Mouse (Mus musculus): ENCODE results near the gene Ppp1r1a. TPM values are rescaled to one million over a fixed set of nuclear protein-coding genes. Genes with fewer than 3 reads are reported as not detected.

The Ppp1r1a gene
- total RNA-seq (2022): 100 to 1,000 TPM in 2 of 4 experiments, 10 to 100 TPM in 2; 77.3 to 125 (median 101) TPM

DNA sequence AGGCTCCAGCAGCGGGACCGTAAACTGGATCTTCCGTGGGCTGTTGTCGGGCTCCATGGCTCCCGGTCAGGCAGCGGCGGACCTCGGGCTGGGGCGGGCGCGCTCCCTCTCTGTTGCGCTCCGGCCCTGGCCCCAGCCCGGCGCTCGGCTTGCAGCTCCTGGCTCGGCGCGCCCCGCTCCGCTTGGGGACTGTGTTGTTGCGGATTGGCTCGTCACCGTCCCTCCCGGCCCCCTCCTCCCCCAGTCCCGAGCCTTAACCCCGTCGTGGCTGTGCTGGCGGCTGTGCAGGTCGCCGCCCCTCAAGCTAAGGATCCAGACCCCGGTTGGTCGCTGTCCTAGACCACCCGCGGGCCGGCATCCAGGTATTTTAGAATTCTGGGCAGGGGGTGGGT lies at the start of gene Ppp1r1a:
Gene Ppp1r1a, minus strand, starts transcription at position 182 of the 392 bp plus-strand sequence.
- peak; percentile 25 to 54 for DNase-seq (ENCODE audit: low spot score in 2 of 2)

DNA sequence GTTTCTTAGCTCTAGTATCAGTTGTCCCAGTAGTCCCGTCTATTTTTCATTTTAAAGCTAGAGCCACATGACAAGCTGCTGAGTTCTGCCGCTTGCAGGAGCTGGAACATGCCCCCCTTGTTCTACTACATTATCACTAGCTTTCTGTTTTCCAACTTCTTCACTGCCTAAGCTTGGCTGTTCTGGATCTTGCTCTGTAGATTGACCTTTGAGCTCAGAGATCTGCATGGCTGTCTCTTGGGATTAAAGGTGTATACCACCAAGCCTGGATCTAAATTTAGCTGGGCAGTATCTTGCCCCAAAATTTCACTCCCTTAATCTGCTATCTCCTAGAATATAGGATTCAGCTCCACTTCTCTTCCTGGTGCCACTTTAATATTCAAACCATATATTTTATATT lies 48.1 kb upstream of the Ppp1r1a start:
- no peak for DNase-seq (ENCODE audit: low spot score in 2 of 2)

DNA sequence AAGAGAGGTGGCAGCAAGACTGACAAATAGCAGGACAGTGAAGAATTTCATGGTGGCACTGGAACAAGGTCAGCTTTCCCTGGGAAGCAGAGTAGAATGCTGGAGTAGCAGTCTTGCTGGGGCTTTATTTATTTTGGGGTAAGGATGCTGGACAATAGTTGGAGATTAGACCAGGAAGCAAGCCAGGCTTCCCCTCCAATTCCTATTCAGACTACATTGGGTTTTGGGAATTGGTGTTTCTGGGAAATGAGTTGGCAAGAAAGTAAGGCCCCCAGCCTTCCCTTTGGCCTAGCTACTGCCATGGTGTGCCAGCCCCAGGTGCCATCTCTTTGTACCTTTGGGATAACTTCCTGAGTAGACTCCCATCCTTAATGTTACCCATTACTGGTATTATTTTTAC lies 27.2 kb upstream of the Ppp1r1a start, which contains the start of gene Glycam1:
Gene Glycam1, minus strand, starts transcription at position 101 of the 400 bp plus-strand sequence.
- DNase-seq (ENCODE audit: low spot score in 2 of 2): no peak

DNA sequence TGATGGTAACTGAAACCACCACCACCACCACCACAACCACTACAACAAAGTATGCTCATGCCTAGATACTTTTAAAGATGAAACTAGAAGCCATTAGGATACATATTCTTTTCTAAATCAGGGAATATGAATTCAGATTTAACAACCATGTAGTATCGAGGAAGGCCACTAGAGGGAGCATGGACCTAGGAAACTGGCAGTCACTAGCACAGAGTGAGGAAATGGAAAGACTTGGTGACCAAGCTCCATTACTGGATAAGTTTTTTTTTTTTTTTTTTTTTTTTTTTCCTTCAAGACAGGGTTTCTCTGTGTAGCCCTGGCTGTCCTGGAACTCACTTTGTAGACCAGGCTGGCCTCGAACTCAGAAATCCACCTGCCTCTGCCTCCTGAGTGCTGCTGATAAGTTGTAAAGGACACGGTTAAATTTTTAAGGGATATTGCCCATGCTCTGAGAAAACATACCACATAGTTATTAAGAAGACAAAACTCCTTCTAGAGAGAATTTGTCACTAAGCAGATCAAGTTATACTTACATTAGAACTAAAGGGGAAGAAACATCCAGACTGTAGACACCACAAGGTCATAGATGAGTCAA lies 14.4 kb upstream of the Ppp1r1a start:
- DNase-seq (ENCODE audit: low spot score in 2 of 2): no peak

DNA sequence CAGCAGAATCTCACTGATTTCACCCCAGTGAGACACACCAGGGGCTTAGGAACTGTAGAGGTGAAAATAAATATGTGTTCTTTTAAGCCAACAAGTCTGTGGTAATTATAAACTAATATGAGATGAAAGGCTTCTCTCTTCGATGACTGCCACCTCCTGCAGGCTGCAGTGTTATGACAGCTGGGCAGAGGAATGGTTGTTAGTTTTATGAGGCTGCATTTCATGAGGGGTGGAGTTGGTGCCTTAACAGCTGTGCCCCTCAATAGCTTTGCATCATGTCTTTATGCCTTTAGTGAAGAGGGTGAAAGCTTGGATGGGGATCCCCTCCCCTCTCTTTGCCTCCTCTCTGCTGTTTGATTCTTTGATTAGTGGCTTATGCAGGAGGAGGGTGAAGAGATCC lies 13.2 kb upstream of the Ppp1r1a start:
- no peak for DNase-seq (ENCODE audit: low spot score in 2 of 2)

DNA sequence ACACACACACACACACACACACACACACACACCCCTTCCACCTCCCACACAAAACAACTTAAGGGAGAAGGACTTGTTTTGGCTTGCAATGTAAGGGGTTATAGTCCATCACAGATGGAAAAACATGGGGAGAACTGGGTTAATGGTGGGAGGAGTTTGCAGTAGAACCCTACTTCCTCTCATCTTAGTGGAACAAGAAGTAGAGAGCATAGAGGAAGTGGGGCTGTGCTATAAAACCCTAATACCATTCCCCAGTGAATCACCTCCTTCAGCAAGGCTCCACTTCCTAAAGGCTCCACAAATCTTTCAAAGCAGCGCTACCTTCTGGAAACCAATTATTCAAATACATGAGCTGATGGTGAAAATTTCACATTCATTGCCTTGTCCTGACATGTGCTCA lies 11.7 kb upstream of the Ppp1r1a start:
- no peak for DNase-seq (ENCODE audit: low spot score in 2 of 2)

DNA sequence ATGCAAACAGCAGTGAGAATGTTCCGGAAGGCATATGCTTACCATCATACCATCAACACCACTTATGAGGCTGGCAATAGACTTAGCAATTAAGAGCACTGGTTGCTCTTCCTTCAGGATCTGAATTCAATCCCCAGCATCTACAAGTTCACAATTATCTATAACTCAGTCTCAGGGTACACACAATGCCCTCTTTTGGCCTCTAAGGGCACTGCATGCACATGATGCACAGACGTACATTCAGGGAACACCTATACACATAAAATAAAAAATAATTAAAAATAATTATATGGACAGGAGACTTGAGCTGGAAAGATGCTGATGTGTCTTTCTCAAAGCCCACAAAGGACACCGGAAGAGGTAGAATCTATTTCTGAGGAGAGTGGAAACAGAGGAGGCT lies 10.2 kb upstream of the Ppp1r1a start:
- DNase-seq (ENCODE audit: low spot score in 2 of 2): no peak

DNA sequence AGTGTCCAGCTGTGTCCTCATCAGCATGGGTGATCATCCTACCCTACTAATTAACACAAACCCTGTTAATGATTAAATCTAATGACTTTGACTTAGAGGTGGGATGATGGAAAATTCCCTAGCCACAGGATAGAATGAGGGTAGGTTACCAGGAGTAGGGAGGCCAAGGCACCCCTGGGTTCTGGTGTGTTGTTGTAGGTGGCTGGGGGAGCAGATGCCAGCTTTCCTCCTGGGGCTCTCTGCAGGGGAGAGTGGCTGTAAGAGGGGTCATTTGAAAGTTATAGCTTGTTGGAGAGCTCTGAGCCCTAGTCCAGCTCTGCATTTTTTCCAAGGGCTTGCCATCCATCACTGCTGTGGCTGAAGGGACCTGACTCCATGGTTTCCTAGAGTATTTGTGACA lies 4.7 kb upstream of the Ppp1r1a start:
- no peak for DNase-seq (ENCODE audit: low spot score in 2 of 2)

DNA sequence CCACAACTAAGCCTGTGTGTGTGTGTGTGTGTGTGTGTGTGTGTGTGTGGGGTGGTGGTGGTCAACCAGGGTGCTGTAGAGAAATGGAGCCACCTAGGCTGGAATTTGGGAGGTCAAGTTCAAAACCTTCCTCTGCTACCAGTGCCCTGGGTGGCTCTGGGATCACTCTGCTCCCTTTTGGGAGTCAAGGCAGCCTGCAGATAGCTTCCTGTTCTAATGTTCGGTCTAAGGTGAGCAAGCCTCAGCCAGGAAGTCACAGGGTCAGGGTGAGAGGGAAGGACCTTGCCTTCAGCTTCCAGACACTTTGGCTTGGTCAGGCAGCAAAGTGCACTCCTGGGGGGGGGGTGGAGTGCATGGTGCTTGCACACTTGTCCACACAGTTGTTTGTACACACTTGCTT lies 2.8 kb upstream of the Ppp1r1a start:
- no peak for DNase-seq (ENCODE audit: low spot score in 2 of 2)

DNA sequence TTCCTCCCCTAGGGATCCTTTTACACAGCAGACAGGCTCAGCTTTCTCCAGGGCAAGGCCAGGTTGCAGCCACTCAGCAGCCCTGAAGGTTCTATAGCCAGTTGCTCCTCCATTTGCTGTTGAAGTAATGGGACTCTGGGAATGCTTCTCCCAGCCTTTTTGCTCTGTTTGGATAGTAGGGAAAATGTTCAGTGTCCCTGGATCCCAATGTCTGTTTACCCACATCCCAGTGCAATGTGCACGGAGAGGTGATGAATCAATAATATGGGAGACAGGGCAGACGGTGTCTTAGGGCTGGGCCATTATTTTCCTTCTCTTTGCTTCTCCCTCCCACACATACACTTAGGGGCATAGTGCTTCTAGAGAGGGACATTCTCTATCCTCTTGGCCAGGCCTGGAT lies 1.5 kb upstream of the Ppp1r1a start:
- no peak for DNase-seq (ENCODE audit: low spot score in 2 of 2)

DNA sequence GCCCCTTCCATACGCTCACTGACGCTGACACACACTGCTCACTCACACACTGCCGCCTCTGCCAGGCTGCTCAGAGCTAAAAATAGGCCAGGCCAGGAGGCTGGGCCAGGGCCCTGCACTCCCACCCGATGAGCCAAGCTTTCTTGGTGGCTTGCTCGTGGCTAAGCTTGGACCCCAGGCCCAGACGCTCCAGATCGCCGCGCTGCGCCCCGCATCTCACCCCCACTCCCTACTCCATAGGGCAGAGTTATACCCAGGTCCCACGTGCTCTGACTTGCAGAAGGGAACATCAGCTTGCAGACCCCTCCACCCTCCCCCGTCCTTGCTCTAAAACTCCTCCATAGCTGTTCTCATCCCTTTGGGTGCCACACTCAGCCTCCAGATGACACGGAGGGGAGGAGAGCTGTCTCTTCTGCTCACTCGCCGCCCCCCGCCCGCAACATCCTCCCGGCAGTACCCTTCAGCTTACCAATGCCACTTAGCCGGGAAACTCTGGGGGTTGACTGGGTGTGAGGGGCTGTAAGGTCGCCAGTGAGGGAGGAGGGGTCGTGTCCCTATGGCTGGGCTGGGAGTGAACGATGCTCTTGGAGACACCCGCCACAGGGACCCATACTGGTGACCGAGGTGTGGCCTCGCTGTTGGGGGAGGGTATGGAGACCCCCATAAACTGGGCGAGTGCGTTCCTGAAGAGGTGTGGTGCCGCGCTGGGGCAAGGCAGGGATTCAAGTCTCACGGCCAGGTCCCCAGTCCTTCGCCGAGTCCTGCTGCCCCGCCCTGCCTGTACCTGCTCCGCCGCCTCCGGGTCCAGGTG lies 587 bp downstream of the Ppp1r1a start:
- peak; percentile 24 to 45 for DNase-seq (ENCODE audit: low spot score in 2 of 2)

DNA sequence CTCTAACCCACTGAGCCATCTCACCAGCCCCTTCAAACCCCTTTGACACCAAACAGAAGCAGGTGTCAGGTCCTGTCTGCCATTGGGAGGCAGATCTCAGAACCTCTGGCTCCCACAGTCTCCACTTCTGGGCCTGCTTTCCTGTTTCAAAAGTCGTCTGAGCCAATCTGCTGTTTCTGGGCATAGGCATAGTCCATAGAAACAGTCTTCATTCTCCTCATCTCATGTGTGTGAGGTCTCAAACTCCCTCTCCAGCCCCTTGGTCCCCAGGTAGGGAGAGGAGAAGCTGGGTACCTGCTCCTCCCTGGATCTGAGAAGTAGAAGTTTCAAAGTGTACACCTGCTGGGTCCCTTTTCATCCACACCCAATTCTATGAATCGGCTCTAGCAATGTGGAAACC lies 1.3 kb downstream of the Ppp1r1a start:
- DNase-seq (ENCODE audit: low spot score in 2 of 2): no peak

DNA sequence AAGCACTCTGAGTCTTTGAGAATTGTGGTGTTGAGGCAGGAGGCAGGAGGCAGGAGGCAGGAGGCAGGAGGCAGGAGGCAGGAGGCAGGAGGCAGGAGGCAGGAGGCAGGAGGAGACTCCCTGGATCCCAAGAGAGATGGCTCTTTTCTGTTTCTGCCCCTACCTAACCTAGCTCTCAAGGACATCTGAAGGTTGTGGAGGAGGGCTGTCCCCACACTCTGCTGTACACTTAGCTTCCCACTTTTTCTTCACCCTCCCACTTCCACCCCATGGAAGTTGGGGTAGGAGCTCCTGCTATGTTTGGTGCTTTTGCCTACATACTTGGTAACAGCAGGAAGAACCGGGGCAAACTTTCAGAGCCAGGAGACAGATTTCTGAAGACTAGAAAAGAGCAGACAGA lies 2.0 kb downstream of the Ppp1r1a start:
- no peak for DNase-seq (ENCODE audit: low spot score in 2 of 2)

DNA sequence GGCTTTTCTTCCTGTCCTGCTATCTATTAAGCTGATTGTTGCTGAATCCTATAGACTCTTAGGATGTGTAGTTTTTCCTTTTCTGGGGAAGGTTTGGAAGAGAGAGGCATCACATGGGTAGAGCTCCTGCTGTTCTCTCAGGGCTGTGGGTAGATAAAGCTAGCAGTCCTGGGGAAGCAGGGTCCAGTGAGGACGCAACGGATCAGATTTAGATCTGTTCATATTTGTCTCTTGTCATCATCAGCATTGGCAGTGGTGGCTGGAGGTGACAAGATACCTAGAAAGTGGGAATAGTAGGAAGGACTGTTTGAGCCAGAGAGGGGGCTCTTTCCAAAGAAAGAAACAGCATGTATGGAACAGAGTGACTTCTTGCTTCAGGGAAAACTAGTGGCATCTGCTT lies 2.8 kb downstream of the Ppp1r1a start:
- DNase-seq (ENCODE audit: low spot score in 2 of 2): no peak

DNA sequence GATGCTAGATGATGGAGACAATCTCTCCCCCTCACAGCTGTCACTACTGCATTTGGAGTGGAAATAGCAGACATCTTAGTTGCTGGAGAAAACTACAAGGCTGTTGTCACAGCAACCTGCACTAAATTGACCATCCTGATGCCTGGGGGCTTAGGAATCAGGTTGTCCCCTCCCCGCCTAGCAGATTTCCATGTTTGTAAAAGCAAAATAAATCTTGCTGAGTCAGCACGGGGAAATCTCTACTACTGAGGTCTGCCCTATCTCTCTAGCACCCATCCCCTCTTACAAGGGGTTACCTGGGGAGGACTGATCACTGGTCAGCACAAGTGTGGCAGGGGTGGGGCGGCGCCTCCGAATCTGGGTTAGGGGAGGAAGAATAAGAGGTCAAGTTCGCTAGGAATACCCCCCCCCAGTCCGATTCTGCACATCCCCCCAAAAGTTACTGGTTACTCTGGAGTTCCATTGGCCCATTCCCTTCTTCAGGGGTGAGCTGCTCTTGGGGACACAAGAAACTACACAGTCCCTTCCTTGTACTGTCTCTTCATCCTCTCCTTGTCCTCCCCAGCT lies 3.7 kb downstream of the Ppp1r1a start:
- DNase-seq (ENCODE audit: low spot score in 2 of 2): no peak

DNA sequence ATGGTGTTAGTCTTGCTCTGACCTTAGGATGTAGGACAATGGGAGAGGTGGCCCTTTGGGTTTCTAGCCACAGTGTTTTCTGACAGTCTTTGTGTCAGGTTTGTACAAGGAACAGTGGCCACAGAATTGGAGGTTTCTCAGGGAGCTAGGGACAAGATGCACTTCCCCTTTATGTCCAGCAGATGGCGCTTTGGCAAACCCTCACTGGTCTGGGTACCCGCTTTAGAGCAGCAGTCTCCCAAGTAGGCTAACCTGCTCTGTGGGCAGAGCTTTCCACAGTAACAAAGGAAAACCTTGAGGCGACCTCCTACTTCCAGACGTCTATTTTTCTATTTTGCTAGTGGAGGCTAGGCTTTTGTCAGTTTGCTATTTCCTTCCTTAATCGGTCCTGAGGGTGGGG lies 7.4 kb downstream of the Ppp1r1a start:
- no peak for DNase-seq (ENCODE audit: low spot score in 2 of 2)

DNA sequence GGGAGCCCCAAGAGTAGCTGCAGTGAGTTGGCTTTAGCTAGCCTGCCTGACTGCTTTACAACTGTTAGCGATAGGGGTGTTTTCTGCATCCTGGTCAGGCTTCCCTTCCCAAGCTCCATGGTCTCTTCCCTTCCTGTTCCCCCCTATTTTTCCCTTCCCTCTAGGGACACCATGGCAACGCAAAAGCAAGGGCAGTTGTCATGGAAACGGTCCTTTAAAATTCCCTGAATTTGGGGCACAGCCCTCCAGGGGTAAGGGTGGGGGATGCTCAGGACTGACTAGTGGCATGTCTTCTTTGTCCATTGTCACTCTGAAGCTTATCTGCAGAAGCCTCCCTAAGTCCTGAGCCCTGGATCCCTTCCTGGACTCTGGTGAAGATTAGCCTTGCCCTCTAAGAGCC lies 14.6 kb downstream of the Ppp1r1a start:
- no peak for DNase-seq (ENCODE audit: low spot score in 2 of 2)

DNA sequence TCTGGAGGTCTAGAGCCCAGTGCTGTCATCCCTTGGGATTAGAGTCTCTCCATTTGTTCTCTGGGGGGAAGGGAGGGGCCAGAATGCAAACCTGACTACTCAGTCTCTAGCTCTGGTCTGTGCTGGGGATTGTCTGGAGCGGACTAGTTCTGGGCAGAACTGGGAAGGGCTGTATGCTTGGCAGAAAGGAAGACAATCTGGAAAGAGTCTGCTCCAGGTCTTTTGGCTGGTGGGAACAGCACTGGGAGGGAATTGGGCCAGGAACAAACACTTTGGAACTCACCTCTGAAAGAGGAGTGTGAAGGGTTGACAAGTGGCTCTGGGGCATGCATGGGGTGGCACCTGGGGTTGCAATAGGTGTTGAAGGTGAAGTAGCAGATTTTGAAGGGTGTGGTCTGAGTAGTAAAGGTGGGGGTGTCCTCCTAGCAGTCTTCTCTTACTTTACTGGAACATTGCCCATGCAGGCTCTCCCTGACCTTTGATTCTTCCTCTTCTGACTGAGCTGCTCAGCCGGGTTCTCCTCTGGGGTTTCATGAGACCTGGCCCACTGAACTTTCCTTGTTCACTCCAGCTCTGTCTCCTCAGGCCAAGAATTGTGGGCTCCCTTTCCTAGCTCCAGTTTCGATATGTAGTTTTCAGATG lies 15.2 kb downstream of the Ppp1r1a start:
- DNase-seq (ENCODE audit: low spot score in 2 of 2): no peak

DNA sequence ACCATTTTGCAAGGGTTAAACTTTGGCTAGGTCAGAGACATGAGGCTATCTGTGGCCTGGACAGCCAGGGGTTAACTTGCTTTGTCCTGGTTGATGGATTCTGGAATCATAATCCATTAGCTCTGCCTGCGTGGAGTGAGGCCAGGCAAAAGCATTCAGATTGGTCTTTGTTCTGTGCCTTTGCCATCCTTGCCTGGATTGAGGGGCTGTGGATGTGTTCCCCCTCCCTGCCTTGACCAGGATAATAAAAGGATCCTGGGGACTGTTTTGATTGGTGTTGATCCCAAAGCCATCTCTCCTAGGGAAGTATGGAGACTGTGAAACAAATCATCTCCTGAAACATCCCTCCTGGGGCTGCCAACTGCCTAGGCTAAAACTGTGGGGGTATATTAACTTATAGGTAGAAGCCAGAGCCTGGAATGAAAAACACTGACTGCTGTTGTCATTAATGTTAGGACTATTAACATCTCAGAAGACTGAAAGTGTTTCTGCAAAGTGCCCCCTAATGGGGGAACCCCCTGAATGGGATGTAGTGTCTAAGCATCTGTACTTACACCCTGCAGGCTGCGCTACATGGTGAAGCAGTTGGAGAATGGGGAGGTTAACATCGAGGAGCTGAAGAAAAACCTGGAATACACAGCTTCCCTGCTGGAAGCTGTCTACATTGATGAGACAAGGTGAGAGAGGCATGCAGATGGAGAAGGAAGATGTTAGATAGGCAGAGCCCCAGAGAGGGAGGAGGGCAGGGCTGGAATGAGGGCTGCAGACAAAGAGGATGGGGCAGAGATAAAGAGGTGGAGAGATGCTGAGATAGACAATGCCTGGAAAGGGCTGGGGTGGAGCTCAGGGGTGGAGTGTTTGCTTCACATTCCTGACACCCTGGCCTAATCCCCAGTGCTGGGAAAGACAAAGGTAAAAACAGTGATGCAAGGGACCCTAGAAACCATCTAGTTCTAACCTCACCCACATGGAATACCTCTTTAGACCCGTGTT lies 18.1 kb downstream of the Ppp1r1a start:
- DNase-seq (ENCODE audit: low spot score in 2 of 2): no peak

DNA sequence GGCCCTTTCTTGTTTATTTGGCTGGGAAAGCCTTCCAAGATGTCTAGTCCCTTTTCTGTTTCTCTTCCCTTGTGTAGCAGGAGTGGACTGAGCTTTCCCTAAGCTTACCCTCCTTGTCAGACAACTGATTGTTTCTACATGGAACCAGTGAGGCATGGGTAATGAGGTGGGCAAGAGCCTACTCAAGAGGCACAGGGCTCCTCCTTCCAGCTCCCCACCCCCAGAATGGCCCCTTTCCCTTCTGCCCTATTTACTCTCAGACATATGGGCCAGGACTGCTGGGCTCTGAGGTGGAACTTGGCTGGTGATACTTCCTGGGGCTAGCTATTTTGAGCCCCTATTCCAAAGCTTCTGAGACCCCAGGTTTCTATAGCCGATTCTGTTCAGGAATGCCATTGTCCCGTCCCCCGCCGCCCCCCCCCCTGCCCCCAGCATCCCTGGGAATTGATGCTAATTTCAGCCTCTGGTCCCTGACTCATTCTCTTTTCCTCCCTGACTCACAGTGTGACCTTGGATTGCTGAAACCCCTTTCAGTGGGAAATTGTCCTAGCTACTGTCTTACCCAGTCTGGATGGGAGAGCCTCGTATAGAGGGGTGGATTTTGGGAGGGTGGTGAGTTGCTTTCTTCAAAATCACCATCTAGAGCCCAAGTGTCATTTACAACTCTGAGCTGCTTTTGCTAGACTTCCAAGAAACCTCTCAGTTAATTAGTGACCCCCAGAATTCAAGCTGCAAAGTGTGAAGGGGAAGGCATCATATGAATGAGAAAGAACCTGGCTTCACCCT lies 19.0 kb downstream of the Ppp1r1a start:
- DNase-seq (ENCODE audit: low spot score in 2 of 2): no peak

Measured in gastrocnemius, adult 8-10 months (tissue).